Comparison of ENCODE assay signal across 12 mouse cellular contexts in the genomic region with DNA sequence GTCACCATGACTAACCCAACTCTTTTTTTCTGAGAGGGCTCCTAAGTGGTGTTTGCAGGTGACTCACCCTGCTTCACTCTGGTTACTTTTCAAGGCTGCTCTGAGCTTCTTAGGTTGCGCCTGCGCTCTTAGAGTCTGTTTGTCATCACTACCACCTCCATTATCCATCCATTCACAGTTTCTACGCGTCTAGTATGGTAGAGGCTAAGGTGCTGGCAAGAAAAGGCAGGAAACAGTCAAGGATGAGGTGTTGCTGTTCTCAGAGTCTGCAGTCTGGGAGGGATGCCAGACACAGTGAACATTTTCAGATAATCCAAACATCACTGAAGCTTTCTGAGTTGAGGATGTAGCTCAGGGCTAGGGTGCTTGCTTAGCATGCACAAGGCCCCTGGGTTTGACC. TPM values are rescaled to one million over a fixed set of nuclear protein-coding genes. Genes with fewer than 3 reads are reported as not detected.
DNase-seq lines count a peak whose midpoint lies in the region; ATAC-seq lines count a peak whose summit lies in the region.
"Had no signal": no experiment of that assay in that cellular context is flagged by ENCODE, and none has a peak within 500 bp of the region (broad histone marks: within the 10 kb centered on the region; RNA-seq: fewer than 3 reads in every experiment).

No protein-coding gene starts in this region.

- no peak overlapping the region for H3K27ac ChIP-seq in neural tube, embryonic 15.5 days (replicated peaks)

- H3K9ac ChIP-seq in neural tube, embryonic 15.5 days (replicated peaks), result no peak overlapping the region

- H3K4me2 ChIP-seq in neural tube, embryonic 15.5 days, result no peak overlapping the region

- H3K4me1 ChIP-seq in neural tube, embryonic 15.5 days, result no peaks in the 10 kb centered on the region

- ATAC-seq in neural tube, embryonic 15.5 days (ENCODE audit: low FRiP score), result no peak

- intact Hi-C loops in left cerebral cortex, postnatal 4 days (cut with DNase I), result no loop called here

- no peaks in the 10 kb centered on the region for H3K9me3 ChIP-seq in neural tube, embryonic 15.5 days (replicated peaks)

- no peaks in the 10 kb centered on the region for H3K36me3 ChIP-seq in neural tube, embryonic 15.5 days

- no peak overlapping the region for H3K4me3 ChIP-seq in neural tube, embryonic 15.5 days (replicated peaks)

- WGBS in neural tube, embryonic 15.5 days, result 93% methylated on average over 4 of the region's 4 CpGs

- peak; percentile 60 for DNase-seq in adrenal gland, adult 2 months
- DNase-seq in adrenal gland, postnatal 4 days (ENCODE audit: low spot score in 2 of 2), result no peak
- peak; percentile 14 for DNase-seq in left cerebral cortex, adult 11 months (ENCODE audit: low spot score)
- DNase-seq in left cerebral cortex, postnatal 4 days, result no peak
- DNase-seq in R1 (ENCODE audit: low read depth, low spot score), result peak; percentile 41
- peak; percentile 72 for DNase-seq in lung, postnatal 10 days
- DNase-seq in spleen, postnatal 36 days (ENCODE audit: low spot score in 2 of 2), result no peak
- DNase-seq: gastrocnemius, postnatal 14 days; kidney, postnatal 36 days; thymus, postnatal 36 days had no signal

- no peaks in the 10 kb centered on the region for H3K27me3 ChIP-seq in neural tube, embryonic 15.5 days (replicated peaks)

RNA-seq across cellular contexts. Expression of gene Sync, which starts 10.3 kb away (rescaled TPM):
- under 1 TPM; 0.66 to 0.97 TPM for total RNA-seq in adrenal gland, adult 2 months (2021)
- polyA plus RNA-seq in adrenal gland, adult 2 months (2012; rRNA removed), result 0.11 and 0.32 TPM in 2 replicates
- total RNA-seq in adrenal gland, postnatal 4 days (2021), result 1 to 10 TPM; 3.8 to 4.4 TPM
- total RNA-seq in left cerebral cortex, postnatal 4 days (2021), result 1 to 10 TPM in 1 of 2 experiments, under 1 TPM in 1; 0.58 to 1.6 TPM
- 2.7 and 2.9 TPM in 2 replicates for polyA plus RNA-seq in neural tube, embryonic 15.5 days (2015; fragmentation: Nextera tagmentation; extraction: Ambion mirVana)
- total RNA-seq: monocyte, adult 5-6 weeks had no signal

RNA-seq across cellular contexts. Expression of gene C77080, which starts 36.5 kb away (rescaled TPM):
- 10 to 100 TPM; 15.5 to 30.5 TPM for total RNA-seq in adrenal gland, adult 2 months (2021)
- polyA plus RNA-seq in adrenal gland, adult 2 months (2012; rRNA removed), result 20.4 and 21.3 TPM in 2 replicates
- total RNA-seq in adrenal gland, postnatal 4 days (2021), result 10 to 100 TPM; 15.7 to 21.0 TPM
- total RNA-seq in left cerebral cortex, postnatal 4 days (2021), result 10 to 100 TPM in 1 of 2 experiments, 1 to 10 TPM in 1; 9.7 to 11.7 TPM
- 6.0 and 6.9 TPM in 2 replicates for polyA plus RNA-seq in neural tube, embryonic 15.5 days (2015; fragmentation: Nextera tagmentation; extraction: Ambion mirVana)

RNA-seq across cellular contexts. Expression of gene Rbbp4, which starts 37.4 kb away (rescaled TPM):
- 100 to 1,000 TPM; 116 to 144 TPM for total RNA-seq in adrenal gland, adult 2 months (2021)
- polyA plus RNA-seq in adrenal gland, adult 2 months (2012; rRNA removed), result 9.7 and 10.4 TPM in 2 replicates
- total RNA-seq in adrenal gland, postnatal 4 days (2021), result 100 to 1,000 TPM; 188 to 206 TPM
- total RNA-seq in left cerebral cortex, postnatal 4 days (2021), result 100 to 1,000 TPM; 156 to 186 TPM
- polyA plus RNA-seq in neural tube, embryonic 15.5 days (2015; fragmentation: Nextera tagmentation; extraction: Ambion mirVana), result 246 and 284 TPM in 2 replicates

RNA-seq across cellular contexts. Expression of gene Zbtb8os, which starts 37.8 kb away (rescaled TPM):
- 10 to 100 TPM; 42.7 to 48.4 TPM for total RNA-seq in adrenal gland, adult 2 months (2021)
- polyA plus RNA-seq in adrenal gland, adult 2 months (2012; rRNA removed), result 4.1 and 5.3 TPM in 2 replicates
- total RNA-seq in adrenal gland, postnatal 4 days (2021), result 10 to 100 TPM; 51.1 to 52.2 TPM
- 10 to 100 TPM; 18.0 to 18.5 TPM for total RNA-seq in left cerebral cortex, postnatal 4 days (2021)
- polyA plus RNA-seq in neural tube, embryonic 15.5 days (2015; fragmentation: Nextera tagmentation; extraction: Ambion mirVana), result 18.3 and 29.5 TPM in 2 replicates

Comparison
In these comparisons a context has a peak if more than half of its experiments do, and no peak if none do; other contexts are left out.
1. DNase-seq: peak in adrenal gland, adult 2 months (single experiment), left cerebral cortex, adult 11 months (single experiment), R1 (single experiment) and lung, postnatal 10 days (single experiment); none in adrenal gland, postnatal 4 days (0 of 2), left cerebral cortex, postnatal 4 days (single experiment) and spleen, postnatal 36 days (0 of 2).